Mouse (Mus musculus): ENCODE data around the gene Eif5b.
A peak's percentile ranks its signal among the peaks of the same experiment; 100 is the strongest.
"Not testable (repeated sequence)": the region's sequence is repeated elsewhere in the genome, so short reads cannot be mapped to it uniquely, and the experiment has no call there.

Eif5b gene

GRCm38 (mm10) chr1:38003046-38003445, 5.2 kb downstream of the Eif5b start:
- no peak for DNase-seq (ENCODE audit: low read depth)

DNA sequence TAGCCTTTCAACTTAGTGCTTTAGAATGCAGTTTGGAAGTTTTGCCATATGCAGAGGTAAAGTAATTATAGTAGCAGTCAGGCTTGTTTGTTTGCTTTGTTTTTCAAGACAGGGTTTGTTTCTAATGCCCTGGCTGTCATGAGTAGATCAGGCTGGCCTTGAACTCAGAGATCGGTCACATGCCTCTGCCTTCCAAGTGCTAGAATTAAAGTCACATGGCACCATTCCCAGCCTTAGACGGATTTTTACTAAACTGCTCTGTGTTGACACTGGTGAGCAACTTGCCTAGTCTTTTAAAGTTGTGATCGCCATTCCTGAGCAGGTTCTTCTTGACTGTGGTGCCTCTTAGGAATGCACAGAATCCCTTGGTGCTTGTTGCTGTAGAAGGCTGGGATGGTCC, 8.9 kb downstream of the Eif5b start:
- DNase-seq (ENCODE audit: low read depth): no peak

DNA sequence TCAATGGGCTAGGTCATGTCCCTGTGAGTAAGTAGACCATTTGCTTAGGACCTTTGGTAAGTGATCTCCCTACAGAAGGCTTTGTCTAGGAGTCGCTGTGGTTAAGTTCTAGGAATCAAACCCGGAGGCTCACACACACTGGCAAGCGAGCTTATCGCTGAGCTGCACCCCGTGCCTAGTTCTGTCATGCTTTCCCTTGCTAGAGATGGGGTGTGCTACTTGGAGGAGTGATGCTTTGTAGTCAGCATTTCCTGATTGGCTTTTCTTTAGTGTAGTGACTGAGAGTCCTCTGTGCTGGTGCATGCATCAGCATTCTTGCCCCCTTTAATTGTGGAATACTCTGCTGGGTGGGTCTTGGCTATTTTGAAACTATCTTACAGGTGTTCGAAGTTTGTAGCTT, 13.8 kb downstream of the Eif5b start:
- DNase-seq (ENCODE audit: low read depth): peak; percentile 29

- peak; percentile 43 for DNase-seq (ENCODE audit: low read depth)
Measured at GRCm38 (mm10) chr1:38012104-38012503, 14.3 kb downstream of the Eif5b start.

GRCm38 (mm10) chr1:38012509-38012908, 14.7 kb downstream of the Eif5b start:
- peak; percentile 54 for DNase-seq (ENCODE audit: low read depth)

DNA sequence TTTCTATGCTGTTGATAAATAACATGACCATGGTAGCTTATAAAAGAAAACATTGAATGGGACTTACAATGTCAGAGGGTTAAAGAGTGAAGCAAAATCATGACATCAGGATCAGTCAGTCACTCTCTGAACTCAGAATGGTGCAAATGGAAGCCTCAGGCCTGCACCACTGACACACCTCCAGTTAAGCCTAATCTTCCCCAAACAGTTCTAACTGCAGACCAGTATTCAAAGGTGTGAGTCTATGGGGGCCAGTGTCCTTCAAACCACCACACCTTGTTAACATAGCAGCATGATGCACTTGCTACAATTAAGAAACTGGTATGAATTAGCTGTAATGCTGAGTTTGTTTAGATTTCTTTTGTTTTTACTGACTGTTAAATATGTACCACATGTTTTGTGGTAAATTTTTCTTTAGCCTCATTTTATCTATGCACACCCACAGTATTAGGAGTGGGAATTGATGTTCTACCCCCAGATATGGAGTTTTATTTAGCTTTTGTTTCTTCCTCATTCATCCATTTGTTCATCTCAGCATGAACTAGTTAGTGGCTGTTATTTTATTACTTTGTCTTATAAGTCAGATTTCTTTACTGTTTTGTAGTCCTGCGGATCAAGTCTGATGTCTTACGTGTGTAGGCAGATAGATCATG, 16.9 kb downstream of the Eif5b start:
- DNase-seq (ENCODE audit: low read depth): no peak

- no peak for DNase-seq (ENCODE audit: low read depth)
Measured at GRCm38 (mm10) chr1:38027301-38027700, 29.5 kb downstream of the Eif5b start.

DNA sequence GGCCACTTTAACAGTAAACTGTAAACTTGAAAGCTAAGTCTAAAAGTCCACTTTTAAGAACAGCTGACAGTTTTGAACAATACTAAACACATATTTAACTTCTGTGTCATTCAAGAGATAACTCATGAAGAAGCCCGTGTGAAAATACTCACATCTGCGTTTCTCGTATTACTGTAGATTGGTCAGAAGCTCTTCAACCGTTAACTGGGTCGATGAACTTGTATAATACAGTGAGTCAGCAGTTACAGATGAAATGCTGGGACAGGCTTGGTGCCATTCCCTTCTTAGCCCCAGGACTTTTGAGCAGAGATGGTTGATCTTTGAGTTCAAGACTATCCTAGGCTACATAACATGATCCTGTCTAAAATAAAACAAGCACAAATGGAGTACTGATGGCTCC, 33.6 kb downstream of the Eif5b start:
- DNase-seq (ENCODE audit: low read depth): no peak

DNA sequence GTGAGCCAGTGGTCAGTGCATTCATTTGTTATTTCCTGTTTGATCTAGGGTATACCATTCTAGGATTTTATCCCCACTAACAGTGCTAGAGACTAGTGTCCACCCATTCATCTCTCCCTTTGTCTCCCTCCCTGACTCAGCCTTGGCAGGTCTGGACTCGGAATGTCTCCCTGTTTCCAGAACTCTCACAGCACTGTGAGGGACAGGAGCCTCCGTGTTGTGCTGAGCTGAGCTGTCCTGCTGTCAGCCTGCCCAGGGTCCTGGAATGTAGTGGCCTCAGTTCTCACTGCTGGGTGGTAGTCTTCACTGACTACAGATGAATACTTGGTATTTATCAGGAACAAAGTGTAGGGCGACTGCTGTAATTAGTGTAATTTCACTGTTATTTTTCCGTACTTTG, 37.7 kb downstream of the Eif5b start:
- no peak for DNase-seq (ENCODE audit: low read depth)

GRCm38 (mm10) chr1:38037375-38037774, 39.6 kb downstream of the Eif5b start:
- no peak for DNase-seq (ENCODE audit: low read depth)

DNA sequence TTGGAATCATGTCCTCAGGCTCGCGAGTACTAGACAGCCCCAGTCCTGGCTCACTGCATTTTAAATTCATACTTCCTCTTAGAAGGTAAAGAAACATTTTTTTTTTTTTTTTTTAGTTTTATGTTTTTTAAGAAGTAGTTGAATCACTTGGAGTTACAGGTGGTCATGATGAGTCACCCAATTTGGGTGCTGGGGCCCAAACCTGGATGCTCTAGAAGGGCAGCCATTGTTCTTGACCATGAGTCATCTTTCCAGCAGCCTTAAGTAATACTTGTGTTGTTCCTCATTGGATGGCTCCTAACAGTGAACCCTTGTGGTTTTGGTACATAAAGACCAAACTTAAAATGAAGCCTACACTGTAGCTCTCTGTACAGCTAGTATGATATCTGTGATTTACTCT, 41.1 kb downstream of the Eif5b start:
- peak; percentile 82 for DNase-seq (ENCODE audit: low read depth)

GRCm38 (mm10) chr1:38048121-38048520, 50.3 kb downstream of the Eif5b start:
- no peak for DNase-seq (ENCODE audit: low read depth)

DNA sequence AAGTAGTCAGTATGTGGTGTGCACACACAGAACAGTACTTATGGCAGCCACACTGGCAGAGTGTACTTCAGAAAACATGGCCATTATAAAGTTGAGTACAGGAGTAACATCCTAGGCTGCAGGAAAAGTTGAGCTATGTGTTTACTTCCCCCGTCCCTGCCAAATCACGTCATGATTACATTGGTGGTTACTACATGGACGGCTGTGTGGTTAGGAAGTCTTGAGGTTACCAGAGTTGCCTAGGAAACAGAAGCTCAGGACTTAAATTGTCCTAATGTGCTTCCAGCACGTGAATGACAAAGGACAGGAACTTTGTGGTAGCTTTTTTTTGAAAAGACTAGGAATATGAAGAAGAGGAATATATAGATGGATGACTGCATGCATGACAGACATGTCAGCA, 51.8 kb downstream of the Eif5b start:
- peak; percentile 81 for DNase-seq (ENCODE audit: low read depth)

- DNase-seq (ENCODE audit: low read depth): no peak
Measured at GRCm38 (mm10) chr1:38055176-38055575, 57.4 kb downstream of the Eif5b start.

DNA sequence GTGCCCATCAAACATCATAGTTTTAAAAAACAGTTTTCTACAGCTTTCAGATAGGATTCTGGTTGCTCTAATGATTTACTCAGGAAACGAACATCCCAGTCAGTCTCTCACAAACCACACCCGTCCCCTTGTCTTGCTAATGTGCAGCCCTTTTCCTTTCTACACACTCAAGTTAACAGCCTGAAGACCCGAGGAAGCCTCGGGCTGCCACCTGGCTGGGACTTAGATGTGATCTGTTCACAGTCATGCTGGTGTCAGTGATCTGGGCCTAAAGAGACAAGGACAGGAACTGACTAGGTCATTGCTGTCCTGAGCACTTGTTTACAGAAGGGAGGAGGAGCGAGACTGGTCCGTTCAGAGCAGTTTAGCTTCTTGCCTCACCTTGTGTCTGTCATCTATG, 60.6 kb downstream of the Eif5b start:
- DNase-seq (ENCODE audit: low read depth): no peak

DNA sequence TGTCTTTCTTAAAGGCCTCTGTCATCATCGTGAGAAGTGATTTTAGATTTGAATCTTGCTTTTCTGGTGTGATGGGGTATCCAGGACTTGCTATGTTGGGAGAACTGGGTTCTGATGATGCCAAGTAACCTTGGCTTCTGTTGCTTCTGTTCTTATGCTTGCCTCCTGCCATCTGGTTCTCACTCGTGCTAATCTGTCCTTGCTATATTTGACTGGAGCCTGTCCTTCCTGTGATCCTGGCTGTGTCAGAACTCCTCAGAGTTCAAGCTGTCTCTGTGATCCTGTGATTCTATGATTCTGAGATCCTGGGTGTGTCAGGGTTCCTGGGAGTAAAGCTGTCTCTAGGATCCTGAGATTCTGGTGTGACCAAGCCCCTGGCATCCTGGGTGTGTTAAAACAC, 64.3 kb downstream of the Eif5b start:
- DNase-seq (ENCODE audit: low read depth): not testable (repeated sequence)

- no peak for DNase-seq (ENCODE audit: low read depth)
Measured at GRCm38 (mm10) chr1:38067276-38067675, 69.5 kb downstream of the Eif5b start.

- no peak for DNase-seq (ENCODE audit: low read depth)
Measured at GRCm38 (mm10) chr1:38071326-38071725, 73.5 kb downstream of the Eif5b start.

DNA sequence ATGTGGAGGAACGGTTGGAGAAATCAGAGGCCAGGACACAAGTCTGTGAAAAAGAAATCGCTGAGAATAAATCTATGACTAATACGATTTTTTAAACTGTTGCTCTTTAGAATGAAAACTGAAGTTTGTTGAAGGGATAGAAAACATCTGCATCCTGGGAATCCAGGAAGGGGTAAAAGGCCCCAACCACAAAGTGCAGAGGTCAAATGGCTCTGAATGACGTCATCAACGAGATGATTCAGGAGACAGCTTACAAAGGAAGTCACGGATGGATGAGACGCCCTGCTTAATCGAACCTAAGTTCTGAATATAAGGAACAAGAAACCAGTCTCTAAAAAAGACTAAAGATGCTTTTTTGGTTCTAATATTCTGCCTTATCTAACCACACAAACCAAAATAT, 83.5 kb downstream of the Eif5b start:
- peak; percentile 68 for DNase-seq (ENCODE audit: low read depth)

- DNase-seq (ENCODE audit: low read depth): peak; percentile 71
Measured at GRCm38 (mm10) chr1:38103214-38103613, 105.4 kb downstream of the Eif5b start.

- no peak for DNase-seq (ENCODE audit: low read depth)
Measured at GRCm38 (mm10) chr1:38103813-38104212, 106.0 kb downstream of the Eif5b start.
